Mouse (Mus musculus) stomach, embryonic 16.5 days (tissue): Measurements from ENCODE around the gene Naa50. TPM values are rescaled to one million over a fixed set of nuclear protein-coding genes. Genes with fewer than 3 reads are reported as not detected.

ENCODE experiments used
- ATAC-seq: fragments of 200-750 bp; cut with Nextera tagmentation; 2 replicates; pipeline ENCODE4 v1.8.0; 2017; ENCODE audit warnings: moderate number of reproducible peaks, moderate TSS enrichment; ENCODE audit not compliant: insufficient read depth, low FRiP score
- H3K27ac ChIP-seq: fragments of 300-500 bp; sonication (generic); 2 replicates; pipeline ENCODE4 v1.5.1; 2014; ENCODE audit warnings: low read length
- H3K27me3 ChIP-seq: fragments of 300-500 bp; sonication (generic); 2 replicates; pipeline ENCODE4 v1.6.1; 2014; ENCODE audit warnings: low read length, control low read depth, mixed read lengths; ENCODE audit not compliant: control insufficient read depth, insufficient read depth
- H3K36me3 ChIP-seq: fragments of 300-500 bp; sonication (generic); 2 replicates; pipeline ENCODE4 v1.6.1; 2014; ENCODE audit warnings: low read length; ENCODE audit not compliant: control insufficient read depth, insufficient read depth
- H3K4me1 ChIP-seq: fragments of 300-500 bp; sonication (generic); 2 replicates; pipeline ENCODE4 v1.6.1; 2014; ENCODE audit warnings: low read length, control low read depth, mixed read lengths; ENCODE audit not compliant: control insufficient read depth, insufficient read depth
- H3K4me2 ChIP-seq: fragments of 300-500 bp; sonication (generic); 2 replicates; pipeline ENCODE4 v1.6.1; 2014; ENCODE audit warnings: low read depth, low read length, mixed read lengths
- H3K4me3 ChIP-seq: fragments of 300-500 bp; sonication (generic); replicated peaks from 2 replicates; pipeline ENCODE4 v1.5.1; 2014; ENCODE audit warnings: mild to moderate bottlenecking, low read length
- H3K9ac ChIP-seq: fragments of 300-500 bp; sonication (generic); 2 replicates; pipeline ENCODE4 v1.6.1; 2014; ENCODE audit warnings: low read length
- H3K9me3 ChIP-seq: fragments of 300-500 bp; sonication (generic); replicated peaks from 2 replicates; pipeline ENCODE4 v1.6.1; 2016; ENCODE audit warnings: low read length, control low read depth; ENCODE audit not compliant: control insufficient read depth
- WGBS: fragments of 180-500 bp; shearing (Covaris S2); extraction: QIAGEN DNeasy Blood & Tissue Kit; methylation state at CpG from one replicate; pipeline ENCODE4 v1.1.7; 2014; 5-methylcytosine and 5-hydroxymethylcytosine counted together
- polyA plus RNA-seq: library from polyadenylated mRNA; unstranded; fragments of >200 nt; fragmentation: Nextera tagmentation; extraction: Ambion mirVana; gene quantifications from 2 replicates; pipeline ENCODE4 v1.2.1, GENCODE M21; 2015

The Naa50 gene
- polyA plus RNA-seq, 1 experiment from 2014 or later: 107 TPM

DNA sequence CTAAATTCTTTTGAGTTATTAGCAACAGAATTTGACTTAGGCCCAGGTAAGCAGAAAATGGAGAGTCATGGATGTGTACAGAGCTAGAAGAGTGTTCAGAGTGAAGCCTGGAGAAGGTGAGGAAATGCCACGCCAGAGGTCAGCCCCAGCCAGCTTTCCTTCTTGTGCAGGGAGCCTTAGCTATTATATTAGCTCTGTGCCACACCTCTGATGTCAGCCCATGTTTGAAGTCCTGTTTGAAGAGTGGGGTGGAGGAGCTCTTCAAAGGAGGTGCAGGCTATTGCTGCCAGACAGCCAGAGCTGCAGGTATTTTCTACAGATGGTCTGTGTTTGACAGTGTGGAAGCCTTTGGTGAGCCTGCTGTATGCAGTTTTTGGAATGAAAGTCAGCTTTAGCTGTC is 38.9 kb downstream of the Naa50 start:
- H3K27me3 ChIP-seq: no peaks in the 10 kb centered on the region
- H3K9me3 ChIP-seq: no peaks in the 10 kb centered on the region
- H3K4me1 ChIP-seq: peaks cover 16% of the 10 kb centered on the region
- ATAC-seq: peak; percentile 83
- H3K36me3 ChIP-seq: no peaks in the 10 kb centered on the region
- H3K27ac ChIP-seq: peak overlapping the region; percentile 69; the same call in 1 of the 2 replicates
- no peak overlapping the region for H3K4me2 ChIP-seq
- no peak overlapping the region for H3K4me3 ChIP-seq
- 38% methylated on average over 1 of the region's 1 CpGs for WGBS
- no peak overlapping the region for H3K9ac ChIP-seq

DNA sequence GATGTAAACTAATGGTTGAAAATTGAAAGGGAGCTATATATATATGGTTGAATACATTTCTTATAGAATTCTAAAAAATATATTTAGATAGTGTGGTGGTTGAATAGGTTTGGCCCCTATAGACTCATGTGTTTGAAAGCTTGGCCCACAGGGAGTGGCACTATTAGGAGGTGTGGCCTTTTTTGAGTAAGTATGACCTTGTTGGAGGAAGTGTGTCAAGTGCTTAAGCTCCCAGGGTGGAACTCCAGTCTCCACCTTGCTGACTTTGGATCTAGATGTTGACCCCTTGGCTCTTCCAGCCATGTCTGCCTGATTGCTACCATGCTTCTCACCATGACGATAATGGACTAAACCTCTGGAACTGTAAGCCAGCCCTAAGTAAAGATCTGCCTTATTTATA is 43.0 kb downstream of the Naa50 start:
- 95% methylated on average over 1 of the region's 1 CpGs for WGBS
- Histone ChIP-seq H3K9ac (no peak overlapping the region), H3K4me2 (no peak overlapping the region), H3K4me1 (0 out of 2 replicates have a peak, but pooled peaks cover 5% of the 10 kb centered on the region), H3K27ac (no peak overlapping the region), H3K27me3 (no peaks in the 10 kb centered on the region), H3K36me3 (no peaks in the 10 kb centered on the region), H3K4me3 (no peak overlapping the region), H3K9me3 (no peaks in the 10 kb centered on the region)
- ATAC-seq: no peak

DNA sequence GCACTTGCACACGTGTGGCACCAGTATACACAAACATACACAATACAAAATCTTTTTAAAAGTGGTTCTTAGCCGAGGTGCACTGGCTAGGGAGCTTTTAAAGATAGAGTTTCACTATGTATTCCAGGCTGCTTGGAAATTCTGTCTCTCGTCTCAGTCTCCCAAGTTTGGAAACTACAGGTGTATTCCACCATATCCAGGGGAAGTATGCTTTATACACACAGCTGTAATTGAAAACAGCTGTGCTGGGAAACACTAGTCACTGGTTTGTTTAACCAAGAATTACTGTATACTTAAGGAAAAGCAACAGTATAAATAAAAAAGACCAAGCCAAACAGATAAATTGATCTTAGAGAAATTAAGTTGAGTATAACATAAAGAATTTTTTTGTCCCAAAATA is 45.1 kb downstream of the Naa50 start:
- WGBS: 44% methylated on average over 3 of the region's 3 CpGs
- Histone ChIP-seq H3K9ac (no peak overlapping the region), H3K4me3 (no peak overlapping the region), H3K27ac (no peak overlapping the region), H3K27me3 (no peaks in the 10 kb centered on the region), H3K36me3 (no peaks in the 10 kb centered on the region), H3K9me3 (no peaks in the 10 kb centered on the region), H3K4me2 (no peak overlapping the region), H3K4me1 (0 out of 2 replicates have a peak, but pooled peaks cover 2% of the 10 kb centered on the region)
- ATAC-seq: no peak

DNA sequence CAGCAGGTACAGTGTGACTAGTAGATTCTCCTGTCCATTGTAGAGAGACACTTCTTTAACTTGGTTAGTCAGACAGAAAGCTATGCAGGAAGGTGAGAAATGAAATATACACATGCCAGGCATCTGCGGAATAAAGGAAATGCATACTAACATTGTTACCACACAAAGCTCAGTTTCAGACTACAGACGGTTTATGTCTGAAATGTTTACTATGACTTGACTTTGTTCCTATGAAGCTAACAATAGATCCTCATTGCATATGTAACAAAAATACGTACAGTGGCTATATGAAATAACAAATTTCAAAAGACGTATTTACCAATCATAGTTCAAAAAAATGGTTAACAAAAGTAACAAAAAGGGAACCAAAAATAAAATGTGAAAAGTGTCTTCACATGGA is 47.5 kb downstream of the Naa50 start:
- Histone ChIP-seq H3K4me3 (no peak overlapping the region), H3K9me3 (no peaks in the 10 kb centered on the region), H3K9ac (no peak overlapping the region), H3K27ac (no peak overlapping the region), H3K4me1 (0 out of 2 replicates have a peak, but pooled peaks cover 2% of the 10 kb centered on the region), H3K4me2 (no peak overlapping the region), H3K27me3 (no peaks in the 10 kb centered on the region), H3K36me3 (no peaks in the 10 kb centered on the region)
- WGBS: 83% methylated on average over 4 of the region's 4 CpGs
- no peak for ATAC-seq

DNA sequence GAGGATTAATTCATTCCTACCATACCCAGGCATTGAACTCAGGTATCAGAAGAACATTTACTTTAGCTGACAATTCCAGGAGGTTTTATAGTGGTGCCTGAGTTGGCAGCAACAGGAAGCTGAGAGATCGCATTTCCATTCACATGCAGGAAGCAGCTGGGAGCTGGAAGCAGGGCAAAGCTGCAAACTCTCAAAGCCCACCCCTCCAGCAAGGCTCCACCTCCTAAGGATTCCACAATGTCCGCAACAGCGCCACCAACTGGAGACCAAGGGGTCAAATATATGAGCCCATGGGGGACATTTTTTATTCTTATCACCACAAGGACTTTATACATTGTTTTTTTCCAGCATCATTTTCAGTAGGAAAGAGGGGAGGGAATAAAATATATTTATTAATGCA is 49.1 kb downstream of the Naa50 start:
- Histone ChIP-seq H3K4me1 (0 out of 2 replicates have a peak, but pooled peaks cover 2% of the 10 kb centered on the region), H3K4me2 (no peak overlapping the region), H3K9ac (no peak overlapping the region), H3K36me3 (no peaks in the 10 kb centered on the region), H3K27ac (no peak overlapping the region), H3K4me3 (no peak overlapping the region), H3K27me3 (no peaks in the 10 kb centered on the region), H3K9me3 (no peaks in the 10 kb centered on the region)
- 92% methylated on average over 3 of the region's 3 CpGs for WGBS
- ATAC-seq: no peak

DNA sequence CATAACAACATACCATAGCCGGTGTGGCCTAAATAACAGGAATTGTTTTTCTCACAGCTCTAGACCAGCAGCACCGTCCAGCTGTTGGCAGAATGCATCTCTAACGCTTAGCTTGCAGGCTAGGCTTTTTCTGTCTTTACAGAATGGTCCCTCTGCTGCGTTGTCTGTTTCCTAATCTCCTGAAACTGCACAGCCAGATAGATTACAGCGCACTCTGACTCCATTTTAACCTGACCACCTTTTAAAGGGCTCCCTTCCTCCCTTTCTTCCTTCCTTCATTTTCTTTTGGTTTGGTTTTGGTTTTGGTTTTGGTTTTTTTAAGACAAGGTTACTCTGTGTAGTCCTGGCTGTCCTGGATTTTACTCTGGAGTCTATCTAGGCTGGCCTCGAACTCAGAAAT is 50.4 kb downstream of the Naa50 start:
- no peak for ATAC-seq
- WGBS: 75% methylated on average over 6 of the region's 6 CpGs
- no peaks in the 10 kb centered on the region for H3K36me3 ChIP-seq

DNA sequence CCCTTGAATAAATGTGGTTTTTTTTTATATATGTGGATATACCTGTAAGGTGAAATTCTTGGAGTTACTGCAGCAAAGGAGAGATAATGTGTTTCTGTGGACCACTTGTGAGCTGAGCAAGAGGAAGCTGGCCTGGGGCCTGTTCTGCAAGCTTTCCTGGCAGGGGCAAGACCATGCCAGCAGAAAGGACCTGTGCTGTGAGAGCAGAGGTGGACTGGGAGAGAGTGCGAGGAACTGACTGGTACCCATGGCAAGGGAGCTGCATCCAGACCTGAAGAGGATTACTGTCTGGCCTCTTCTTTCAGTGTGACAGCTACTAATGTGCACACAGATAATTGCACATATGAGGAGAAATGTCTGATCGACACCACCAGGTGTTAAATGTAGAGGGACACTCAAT is 51.3 kb downstream of the Naa50 start:
- Histone ChIP-seq H3K9ac (no peak overlapping the region), H3K4me1 (no peaks in the 10 kb centered on the region), H3K27me3 (no peaks in the 10 kb centered on the region), H3K27ac (no peak overlapping the region), H3K36me3 (no peaks in the 10 kb centered on the region), H3K4me3 (no peak overlapping the region), H3K4me2 (no peak overlapping the region), H3K9me3 (no peaks in the 10 kb centered on the region)
- ATAC-seq: no peak
- WGBS: 91% methylated on average over 2 of the region's 2 CpGs

More for the DNA sequence above, 50.4 kb downstream of the Naa50 start:
- Histone ChIP-seq H3K27me3 (no peaks in the 10 kb centered on the region), H3K4me2 (no peak overlapping the region), H3K4me3 (no peak overlapping the region), H3K27ac (no peak overlapping the region), H3K9ac (no peak overlapping the region), H3K9me3 (no peaks in the 10 kb centered on the region), H3K4me1 (no peaks in the 10 kb centered on the region)

DNA sequence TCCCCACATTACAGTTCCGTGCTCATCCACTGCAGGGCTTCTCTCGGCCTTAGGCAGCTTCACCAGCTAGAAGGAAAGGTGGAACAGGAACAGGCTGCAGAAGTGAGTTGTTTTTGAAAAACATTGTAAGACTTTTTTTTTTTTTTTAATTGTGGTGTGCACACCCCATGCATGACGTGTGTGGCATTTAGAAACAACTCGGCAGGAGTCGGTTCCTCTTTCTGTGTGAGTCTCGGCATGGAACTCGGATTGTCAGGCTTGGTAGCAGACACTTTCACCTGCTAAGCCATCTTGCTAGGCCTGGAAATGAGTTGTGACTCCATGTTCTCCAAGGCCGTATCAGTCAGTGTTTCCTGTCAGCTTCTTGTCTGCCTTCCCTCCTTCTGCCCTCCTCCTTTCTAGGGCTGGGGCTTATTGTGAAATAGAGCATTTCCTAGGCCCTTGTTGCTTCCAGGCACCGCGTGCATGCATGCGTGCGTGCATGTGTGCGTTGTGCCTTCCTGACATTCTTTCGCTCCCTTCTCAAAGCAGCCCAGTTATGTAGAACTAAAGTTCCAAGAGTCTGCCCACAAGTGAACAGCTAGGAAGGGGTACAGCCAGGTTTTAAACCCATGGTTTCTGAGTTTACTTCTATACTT is 59.6 kb downstream of the Naa50 start:
- no peak for ATAC-seq
- no peak overlapping the region for H3K4me3 ChIP-seq
- H3K9me3 ChIP-seq: peaks cover 5% of the 10 kb centered on the region; the same call in 1 of the 2 replicates
- no peak overlapping the region for H3K27ac ChIP-seq
- WGBS: 89% methylated on average over 14 of the region's 14 CpGs
- H3K27me3 ChIP-seq: no peaks in the 10 kb centered on the region
- H3K9ac ChIP-seq: no peak overlapping the region
- H3K4me2 ChIP-seq: no peak overlapping the region
- no peaks in the 10 kb centered on the region for H3K4me1 ChIP-seq
- peaks cover 13% of the 10 kb centered on the region for H3K36me3 ChIP-seq

DNA sequence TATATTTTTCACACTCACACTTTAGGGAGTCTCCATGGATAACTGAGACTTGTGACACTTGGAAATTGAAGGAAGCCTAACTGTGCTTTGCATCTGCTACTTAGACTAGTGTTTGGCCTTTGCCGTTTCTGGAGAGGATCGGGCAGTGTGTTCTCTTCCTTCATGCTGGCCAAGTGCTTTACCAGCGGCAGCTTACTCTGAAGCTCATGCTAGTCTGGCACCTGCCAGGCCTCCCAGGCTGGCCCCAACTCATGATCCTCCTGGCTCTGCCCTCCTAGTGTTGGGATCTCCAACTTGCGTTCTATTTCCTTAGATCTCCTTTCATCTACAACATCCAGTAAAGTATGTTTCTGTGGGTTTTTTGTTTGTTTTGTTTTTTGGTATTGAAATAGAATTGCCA is 60.5 kb downstream of the Naa50 start:
- no peaks in the 10 kb centered on the region for H3K27me3 ChIP-seq
- no peak overlapping the region for H3K4me3 ChIP-seq
- no peak overlapping the region for H3K27ac ChIP-seq
- H3K9ac ChIP-seq: no peak overlapping the region
- H3K36me3 ChIP-seq: peaks cover 13% of the 10 kb centered on the region
- peaks cover 5% of the 10 kb centered on the region; the same call in 1 of the 2 replicates for H3K9me3 ChIP-seq
- H3K4me2 ChIP-seq: no peak overlapping the region
- ATAC-seq: no peak
- no peaks in the 10 kb centered on the region for H3K4me1 ChIP-seq
- 89% methylated on average over 4 of the region's 4 CpGs for WGBS
